Mouse (Mus musculus): Measurements from ENCODE around the gene Mafk. TPM values are rescaled to one million over a fixed set of nuclear protein-coding genes. Genes with fewer than 3 reads are reported as not detected.
A peak's percentile ranks its signal among the peaks of the same experiment; 100 is the strongest.
"Not testable (repeated sequence)": the region's sequence is repeated elsewhere in the genome, so short reads cannot be mapped to it uniquely, and the experiment has no call there.

The Mafk gene
- polyA plus RNA-seq (2014; fragmentation: Nextera tagmentation; extraction: Ambion mirVana): 7.5 and 8.3 TPM in 2 replicates

DNA sequence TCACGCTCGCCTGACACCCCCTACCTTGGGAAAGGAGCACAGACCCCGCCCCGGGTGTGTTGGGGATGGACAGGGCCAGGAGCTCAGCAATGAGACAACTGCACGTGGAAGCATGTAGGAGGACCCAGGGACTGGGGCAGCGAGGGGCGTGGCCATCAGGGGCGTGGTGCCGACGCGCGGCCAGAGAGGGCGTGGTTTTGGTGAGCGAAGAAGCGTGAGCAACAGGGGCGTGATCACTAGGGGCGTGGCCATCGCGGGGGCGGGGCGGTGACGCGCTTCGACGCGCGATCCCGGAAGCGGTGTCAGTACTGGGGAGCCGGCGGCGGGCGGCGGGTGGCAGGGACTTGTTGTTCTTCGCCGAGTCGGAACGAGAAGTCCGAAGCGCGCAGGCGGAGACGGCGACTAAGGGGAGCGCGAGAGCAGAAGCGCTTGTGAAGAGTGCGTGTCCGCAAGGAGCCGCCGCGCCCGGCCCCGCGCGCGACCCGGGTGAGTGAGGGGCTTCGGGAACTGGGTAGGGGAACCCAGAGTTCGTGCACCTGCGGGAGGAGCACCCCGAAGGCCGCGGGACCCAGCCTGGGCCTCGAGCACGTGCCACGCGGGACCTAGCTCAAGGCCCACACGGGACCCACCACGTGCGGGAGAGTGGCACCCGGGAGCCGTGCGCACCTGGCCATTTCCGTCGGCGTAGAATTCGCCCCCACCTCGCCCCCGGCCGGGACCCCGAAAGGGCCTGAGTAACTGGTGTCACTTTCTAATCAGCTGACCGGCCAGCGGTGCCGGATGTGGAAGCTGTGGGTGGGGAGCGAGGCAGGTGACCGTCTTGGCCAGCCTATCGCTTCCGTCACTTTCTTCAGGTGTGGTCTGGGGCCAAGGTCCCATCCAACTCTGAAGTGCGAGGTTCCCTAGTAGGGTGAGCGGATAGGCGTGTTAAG, at the start of gene Mafk:
Gene Mafk (plus strand): TSS at position 287 of the 932 bp plus-strand sequence.
- ATAC-seq (replicated peaks; ENCODE audit: low FRiP score) (peak; percentile 89), DNase-seq (ENCODE audit: low spot score) (peak; percentile 99)
- peaks cover 5% of the 10 kb centered on the region; the same call in 1 of the 2 replicates for H3K4me1 ChIP-seq (replicated peaks; ENCODE audit: control insufficient read depth, insufficient read depth, low read length)
- peak within 1 kb of the TSS; percentile 100 for H3K4me2 ChIP-seq (ENCODE audit: low read depth, low read length, severe bottlenecking)
- no peak within 1 kb of the TSS for H3K27ac ChIP-seq (ENCODE audit: low read depth, low read length)
- H3K36me3 ChIP-seq (ENCODE audit: control insufficient read depth, insufficient read depth, low read length): no peaks in the 10 kb centered on the region
- WGBS: under 1% methylated on average over 91 of the region's 92 CpGs
- no peaks in the 10 kb centered on the region for H3K9me3 ChIP-seq (ENCODE audit: control insufficient read depth, low read length)
- H3K4me3 ChIP-seq (ENCODE audit: low read depth, low read length): peak within 1 kb of the TSS; percentile 82
- no peaks in the 10 kb centered on the region for H3K27me3 ChIP-seq (ENCODE audit: control insufficient read depth, insufficient read depth, low read length)
- peak within 1 kb of the TSS; percentile 75 for H3K9ac ChIP-seq (ENCODE audit: low read length)

GRCm38 (mm10) chr5:139742640-139743039, 48.7 kb upstream of the Mafk start:
- H3K27me3 ChIP-seq (ENCODE audit: control insufficient read depth, insufficient read depth, low read length); ATAC-seq (replicated peaks; ENCODE audit: low FRiP score); H3K4me2 ChIP-seq (ENCODE audit: low read depth, low read length, severe bottlenecking); H3K9me3 ChIP-seq (ENCODE audit: control insufficient read depth, low read length); H3K36me3 ChIP-seq (ENCODE audit: control insufficient read depth, insufficient read depth, low read length); H3K9ac ChIP-seq (ENCODE audit: low read length); H3K27ac ChIP-seq (ENCODE audit: low read depth, low read length); H3K4me3 ChIP-seq (ENCODE audit: low read depth, low read length); H3K4me1 ChIP-seq (replicated peaks; ENCODE audit: control insufficient read depth, insufficient read depth, low read length); DNase-seq (ENCODE audit: low spot score): not testable (repeated sequence)
- 79% methylated on average over 3 of the region's 3 CpGs for WGBS

DNA sequence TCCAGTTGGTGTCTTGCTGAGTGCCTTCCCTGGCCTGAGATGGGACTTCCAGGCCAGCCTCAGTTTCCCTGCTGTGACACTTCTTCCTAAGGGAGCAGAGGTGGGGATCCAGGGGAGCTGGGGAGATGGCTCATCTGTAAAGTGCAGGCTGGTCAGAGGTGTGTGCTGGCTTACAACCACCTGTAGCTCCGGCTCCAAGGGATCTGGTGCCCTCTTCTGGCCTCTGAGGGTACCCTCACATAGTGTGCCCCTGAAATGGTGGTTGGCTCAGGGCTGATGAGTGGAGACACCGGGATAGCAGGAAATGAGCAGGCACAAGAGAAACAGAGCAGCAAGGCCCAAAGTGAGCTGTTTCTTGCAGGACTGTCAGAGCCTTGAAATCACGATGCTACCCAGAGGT, 45.5 kb upstream of the Mafk start:
- Histone ChIP-seq H3K4me1 (replicated peaks; ENCODE audit: control insufficient read depth, insufficient read depth, low read length) (no peaks in the 10 kb centered on the region; the same call in 1 of the 2 replicates), H3K9ac (ENCODE audit: low read length) (no peak overlapping the region), H3K4me2 (ENCODE audit: low read depth, low read length, severe bottlenecking) (no peak overlapping the region), H3K9me3 (ENCODE audit: control insufficient read depth, low read length) (no peaks in the 10 kb centered on the region), H3K27ac (ENCODE audit: low read depth, low read length) (no peak overlapping the region), H3K4me3 (ENCODE audit: low read depth, low read length) (no peak overlapping the region), H3K36me3 (ENCODE audit: control insufficient read depth, insufficient read depth, low read length) (no peaks in the 10 kb centered on the region), H3K27me3 (ENCODE audit: control insufficient read depth, insufficient read depth, low read length) (no peaks in the 10 kb centered on the region)
- ATAC-seq (replicated peaks; ENCODE audit: low FRiP score) (peak; percentile 58; the same call in 1 of the 2 replicates), DNase-seq (ENCODE audit: low spot score) (peak; percentile 79)
- 1% methylated on average over 3 of the region's 3 CpGs for WGBS

DNA sequence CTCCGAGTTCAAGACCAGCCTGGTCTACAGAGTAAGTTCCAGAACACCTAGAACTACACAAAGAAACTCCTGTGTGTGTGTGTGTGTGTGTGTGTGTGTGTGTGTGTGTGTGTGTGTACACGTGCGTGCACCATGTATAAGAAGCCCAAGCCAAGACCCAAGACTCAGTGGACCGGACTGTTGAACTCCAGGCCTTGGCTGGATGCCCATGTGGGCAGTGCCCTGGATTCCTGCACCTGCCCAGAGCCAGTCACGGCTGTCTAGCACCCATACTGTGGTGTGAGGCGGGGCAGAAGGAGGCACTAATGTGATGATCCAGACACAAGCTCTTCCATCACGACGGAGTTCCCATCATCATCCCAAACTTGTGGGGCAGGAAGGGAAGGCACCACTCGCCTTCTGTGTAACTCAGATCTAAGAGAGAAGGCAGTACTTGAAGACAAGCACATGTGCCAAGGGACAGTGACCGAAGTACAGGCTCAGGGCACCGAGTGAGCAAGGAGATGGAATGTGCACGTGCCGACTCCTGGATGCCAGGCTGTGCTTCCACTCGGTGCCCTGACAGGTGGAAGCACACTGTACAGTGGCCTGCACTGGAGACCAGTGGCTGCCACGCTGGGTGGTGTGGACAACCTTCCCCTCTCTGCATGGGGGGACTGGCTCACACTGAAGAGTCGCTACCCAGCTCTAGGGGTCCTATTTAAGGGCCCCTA, 41.7 kb upstream of the Mafk start:
- H3K9ac ChIP-seq (ENCODE audit: low read length): no peak overlapping the region
- H3K27me3 ChIP-seq (ENCODE audit: control insufficient read depth, insufficient read depth, low read length): no peaks in the 10 kb centered on the region
- H3K4me1 ChIP-seq (replicated peaks; ENCODE audit: control insufficient read depth, insufficient read depth, low read length): no peaks in the 10 kb centered on the region; the same call in 1 of the 2 replicates
- no peak overlapping the region for H3K4me3 ChIP-seq (ENCODE audit: low read depth, low read length)
- no peak overlapping the region for H3K27ac ChIP-seq (ENCODE audit: low read depth, low read length)
- no peaks in the 10 kb centered on the region; the same call in 1 of the 2 replicates for H3K36me3 ChIP-seq (ENCODE audit: control insufficient read depth, insufficient read depth, low read length)
- DNase-seq (ENCODE audit: low spot score) (no peak), ATAC-seq (replicated peaks; ENCODE audit: low FRiP score) (no peak)
- 89% methylated on average over 16 of the region's 16 CpGs for WGBS
- no peak overlapping the region for H3K4me2 ChIP-seq (ENCODE audit: low read depth, low read length, severe bottlenecking)
- H3K9me3 ChIP-seq (ENCODE audit: control insufficient read depth, low read length): no peaks in the 10 kb centered on the region

GRCm38 (mm10) chr5:139750535-139750934, 40.8 kb upstream of the Mafk start:
- Histone ChIP-seq H3K9me3 (ENCODE audit: control insufficient read depth, low read length) (no peaks in the 10 kb centered on the region), H3K4me3 (ENCODE audit: low read depth, low read length) (no peak overlapping the region), H3K4me2 (ENCODE audit: low read depth, low read length, severe bottlenecking) (no peak overlapping the region), H3K27me3 (ENCODE audit: control insufficient read depth, insufficient read depth, low read length) (no peaks in the 10 kb centered on the region), H3K4me1 (replicated peaks; ENCODE audit: control insufficient read depth, insufficient read depth, low read length) (no peaks in the 10 kb centered on the region; the same call in 1 of the 2 replicates), H3K36me3 (ENCODE audit: control insufficient read depth, insufficient read depth, low read length) (no peaks in the 10 kb centered on the region; the same call in 1 of the 2 replicates), H3K27ac (ENCODE audit: low read depth, low read length) (no peak overlapping the region), H3K9ac (ENCODE audit: low read length) (no peak overlapping the region)
- ATAC-seq (replicated peaks; ENCODE audit: low FRiP score): peak; percentile 13; the same call in 1 of the 2 replicates
- peak; percentile 87 for DNase-seq (ENCODE audit: low spot score)

DNA sequence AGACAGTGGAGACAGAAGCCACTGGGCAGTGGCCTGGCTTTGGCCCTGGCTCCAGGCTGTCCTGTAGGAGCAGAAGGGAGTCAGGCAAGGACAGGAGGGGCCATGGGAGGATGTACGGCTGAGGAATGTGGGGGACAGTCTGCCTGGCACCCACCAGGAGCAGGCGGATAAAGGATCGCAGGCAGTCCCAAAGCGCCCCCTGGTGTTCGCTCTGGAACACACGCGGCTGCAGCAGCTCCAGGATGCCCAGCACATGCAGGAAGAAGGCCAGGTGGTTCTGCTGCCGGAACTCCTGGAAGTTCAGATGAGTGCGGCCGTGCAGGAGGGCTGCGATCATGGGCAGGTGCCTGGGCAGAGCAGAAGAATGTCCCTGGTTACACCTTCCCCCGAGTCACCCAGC, 36.6 kb upstream of the Mafk start:
- peaks cover 6% of the 10 kb centered on the region for H3K36me3 ChIP-seq (ENCODE audit: control insufficient read depth, insufficient read depth, low read length)
- 0 out of 2 replicates have a peak, but pooled peaks have one; percentile 19 for ATAC-seq (replicated peaks; ENCODE audit: low FRiP score)

GRCm38 (mm10) chr5:139756135-139756534, 35.2 kb upstream of the Mafk start:
- ATAC-seq (replicated peaks; ENCODE audit: low FRiP score): no peak
- DNase-seq (ENCODE audit: low spot score): no peak
- H3K4me3 ChIP-seq (ENCODE audit: low read depth, low read length): no peak overlapping the region
- H3K36me3 ChIP-seq (ENCODE audit: control insufficient read depth, insufficient read depth, low read length): peaks cover 7% of the 10 kb centered on the region
- no peaks in the 10 kb centered on the region for H3K4me1 ChIP-seq (replicated peaks; ENCODE audit: control insufficient read depth, insufficient read depth, low read length)
- no peaks in the 10 kb centered on the region for H3K27me3 ChIP-seq (ENCODE audit: control insufficient read depth, insufficient read depth, low read length)
- WGBS: 92% methylated on average over 12 of the region's 12 CpGs
- H3K27ac ChIP-seq (ENCODE audit: low read depth, low read length): no peak overlapping the region
- no peak overlapping the region for H3K9ac ChIP-seq (ENCODE audit: low read length)
- H3K4me2 ChIP-seq (ENCODE audit: low read depth, low read length, severe bottlenecking): no peak overlapping the region
- H3K9me3 ChIP-seq (ENCODE audit: control insufficient read depth, low read length): no peaks in the 10 kb centered on the region

More for the DNA sequence above, 36.6 kb upstream of the Mafk start:
- Histone ChIP-seq H3K4me3 (ENCODE audit: low read depth, low read length) (no peak overlapping the region), H3K4me1 (replicated peaks; ENCODE audit: control insufficient read depth, insufficient read depth, low read length) (no peaks in the 10 kb centered on the region; the same call in 1 of the 2 replicates), H3K27me3 (ENCODE audit: control insufficient read depth, insufficient read depth, low read length) (no peaks in the 10 kb centered on the region), H3K4me2 (ENCODE audit: low read depth, low read length, severe bottlenecking) (no peak overlapping the region), H3K9ac (ENCODE audit: low read length) (no peak overlapping the region), H3K27ac (ENCODE audit: low read depth, low read length) (no peak overlapping the region), H3K9me3 (ENCODE audit: control insufficient read depth, low read length) (no peaks in the 10 kb centered on the region)
- DNase-seq (ENCODE audit: low spot score): peak; percentile 85
- WGBS: 30% methylated on average over 12 of the region's 12 CpGs

DNA sequence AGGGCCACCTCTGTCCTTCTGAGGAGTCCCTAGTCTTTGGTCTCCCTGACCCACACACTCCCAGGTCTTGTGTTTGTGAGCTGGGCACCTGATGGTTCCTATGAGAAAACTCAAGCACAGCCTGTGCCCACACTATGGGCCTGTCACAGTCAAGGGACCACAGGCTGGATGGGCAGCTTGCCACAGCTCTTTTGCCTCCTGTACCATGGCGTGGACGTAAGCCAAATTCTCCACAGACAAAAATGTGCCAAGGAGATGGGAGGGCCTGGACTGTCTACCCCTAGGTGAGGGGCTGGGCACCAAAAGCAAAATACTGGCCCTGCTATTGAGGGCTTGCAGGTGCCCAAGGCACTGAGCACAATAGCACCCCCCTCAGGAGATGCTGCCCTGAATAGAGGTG, 34.7 kb upstream of the Mafk start:
- H3K4me3 ChIP-seq (ENCODE audit: low read depth, low read length): no peak overlapping the region
- 88% methylated on average over 2 of the region's 2 CpGs for WGBS
- no peak overlapping the region for H3K27ac ChIP-seq (ENCODE audit: low read depth, low read length)
- no peaks in the 10 kb centered on the region for H3K27me3 ChIP-seq (ENCODE audit: control insufficient read depth, insufficient read depth, low read length)
- no peaks in the 10 kb centered on the region for H3K4me1 ChIP-seq (replicated peaks; ENCODE audit: control insufficient read depth, insufficient read depth, low read length)
- no peak overlapping the region for H3K9ac ChIP-seq (ENCODE audit: low read length)
- H3K9me3 ChIP-seq (ENCODE audit: control insufficient read depth, low read length): no peaks in the 10 kb centered on the region
- no peak overlapping the region for H3K4me2 ChIP-seq (ENCODE audit: low read depth, low read length, severe bottlenecking)
- peaks cover 8% of the 10 kb centered on the region for H3K36me3 ChIP-seq (ENCODE audit: control insufficient read depth, insufficient read depth, low read length)
- DNase-seq (ENCODE audit: low spot score) (no peak), ATAC-seq (replicated peaks; ENCODE audit: low FRiP score) (no peak)
